Mouse (Mus musculus) layer of hippocampus, adult 8-10 months (tissue): Measurements from ENCODE around the gene Hist2h4. TPM values are rescaled to one million over a fixed set of nuclear protein-coding genes. Genes with fewer than 3 reads are reported as not detected.

Experiments used
- DNase-seq, 2 experiments: peaks; one replicate each; pipeline ENCODE4 v3.0.0; 2022; ENCODE audit warnings: low spot score in 2 of 2
- total RNA-seq, 4 experiments: library from RNA; stranded (reverse); gene quantifications; 2 replicates each; pipeline ENCODE4 v1.2.4; 2022

Hist2h4 gene
- total RNA-seq, 4 experiments from 2014 or later = 25.1 to 32.1 (median 27.3) TPM

DNA sequence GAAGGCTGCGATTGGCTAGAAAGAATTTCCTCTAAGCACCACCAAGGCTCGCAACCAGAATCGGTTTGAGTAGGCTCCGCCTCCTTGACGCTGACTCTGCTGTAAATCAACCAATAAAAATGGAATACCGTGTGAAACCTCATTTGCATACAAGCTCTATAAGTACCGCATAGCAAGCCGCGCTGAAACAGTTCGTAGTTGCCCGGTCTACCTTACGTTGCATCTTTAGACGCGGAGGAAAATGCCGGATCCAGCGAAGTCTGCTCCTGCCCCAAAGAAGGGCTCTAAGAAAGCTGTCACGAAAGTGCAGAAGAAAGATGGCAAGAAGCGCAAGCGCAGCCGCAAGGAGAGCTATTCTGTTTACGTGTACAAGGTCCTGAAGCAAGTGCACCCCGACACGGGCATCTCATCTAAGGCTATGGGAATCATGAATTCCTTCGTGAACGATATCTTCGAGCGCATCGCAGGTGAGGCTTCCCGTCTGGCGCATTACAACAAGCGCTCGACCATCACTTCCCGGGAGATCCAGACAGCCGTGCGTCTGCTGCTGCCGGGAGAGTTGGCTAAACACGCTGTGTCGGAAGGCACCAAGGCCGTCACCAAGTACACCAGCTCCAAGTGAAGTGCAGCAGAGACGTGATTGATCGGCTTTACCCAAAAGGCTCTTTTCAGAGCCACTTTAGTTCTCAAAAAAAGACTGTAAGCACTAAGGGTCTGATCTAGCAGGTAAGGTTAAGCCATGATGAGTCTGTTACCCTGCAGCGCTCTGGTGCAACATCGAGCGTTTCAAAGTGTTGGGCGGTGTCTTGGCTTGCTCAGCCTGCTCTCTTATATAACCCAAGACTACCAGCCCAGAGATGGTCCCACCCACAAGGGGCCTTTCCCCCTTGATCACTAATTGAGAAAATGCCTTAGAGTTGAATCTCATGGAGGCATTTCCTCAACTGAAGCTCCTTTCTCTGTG is 6.7 kb upstream of the Hist2h4 start, which contains the start of gene Hist2h2bb:
Hist2h2bb (plus strand) TSS at position 242 of the 964 bp plus-strand sequence.
- peak; percentile 96 to 97 for DNase-seq

GRCm38 (mm10) chr3:96268776-96269378 is 5.8 kb upstream of the Hist2h4 start:
- peak in 1 of 2 experiments; percentile 42 for DNase-seq

- peak; percentile 79 to 86 for DNase-seq
Measured at GRCm38 (mm10) chr3:96268051-96268775, 5.1 kb upstream of the Hist2h4 start, which contains the start of gene Hist2h3b. Gene Hist2h3b, plus strand, starts transcription at chr3:96268654.

- no peak for DNase-seq
Measured at GRCm38 (mm10) chr3:96267541-96267940, 4.4 kb upstream of the Hist2h4 start.

DNA sequence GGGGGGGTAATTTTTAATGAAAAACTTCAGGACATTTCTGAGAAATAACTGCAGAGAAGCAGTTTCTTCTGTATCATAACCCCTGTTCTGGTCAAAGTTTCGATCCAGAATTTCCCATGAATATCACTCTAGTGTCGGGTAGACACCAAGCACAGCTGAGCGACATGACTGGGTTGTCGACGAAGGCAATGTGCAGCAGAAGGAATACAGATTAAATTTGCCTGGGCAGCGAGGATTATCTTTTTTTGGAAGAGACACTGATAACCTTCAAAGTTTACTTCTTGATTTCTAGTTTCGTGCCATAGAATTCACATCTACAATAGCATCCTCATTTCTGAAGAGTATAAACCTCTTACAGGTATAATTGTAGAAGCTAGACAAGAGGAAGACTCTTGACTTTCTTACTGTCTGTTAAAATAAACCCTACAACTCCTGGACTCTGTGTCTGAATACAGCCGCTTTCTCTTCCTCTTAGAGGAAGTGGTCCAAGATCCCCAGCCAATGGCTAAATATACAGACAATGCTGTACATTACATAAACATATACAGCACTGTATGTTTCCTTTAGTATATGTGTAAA is 3.1 kb upstream of the Hist2h4 start:
- DNase-seq = no peak

DNA sequence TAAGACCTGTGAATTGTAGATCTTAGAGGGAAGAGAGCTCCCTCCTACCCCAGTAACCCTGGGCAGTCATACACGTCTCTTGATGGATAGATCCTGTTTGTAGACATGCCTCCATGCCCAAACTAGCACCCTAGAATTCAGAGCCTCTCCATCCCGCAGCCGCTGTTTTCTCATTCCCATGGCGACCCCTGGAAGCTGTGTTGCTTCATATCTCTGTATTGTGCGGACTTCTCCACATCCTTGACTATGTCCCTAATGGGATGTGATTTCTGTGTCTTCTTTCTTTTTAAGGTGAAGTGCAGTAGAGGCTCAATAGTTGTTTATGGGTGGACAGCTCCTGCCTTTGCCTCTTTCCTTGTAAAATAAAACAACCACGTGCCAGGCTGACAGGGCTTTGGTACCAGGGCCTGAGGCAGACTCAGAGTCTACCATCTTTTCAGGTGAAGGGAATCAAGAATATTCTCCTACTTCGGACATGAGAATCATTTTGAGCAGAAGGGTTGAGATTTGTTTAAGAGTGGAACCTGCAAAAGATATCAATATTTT is 1.4 kb upstream of the Hist2h4 start:
- no peak for DNase-seq

DNA sequence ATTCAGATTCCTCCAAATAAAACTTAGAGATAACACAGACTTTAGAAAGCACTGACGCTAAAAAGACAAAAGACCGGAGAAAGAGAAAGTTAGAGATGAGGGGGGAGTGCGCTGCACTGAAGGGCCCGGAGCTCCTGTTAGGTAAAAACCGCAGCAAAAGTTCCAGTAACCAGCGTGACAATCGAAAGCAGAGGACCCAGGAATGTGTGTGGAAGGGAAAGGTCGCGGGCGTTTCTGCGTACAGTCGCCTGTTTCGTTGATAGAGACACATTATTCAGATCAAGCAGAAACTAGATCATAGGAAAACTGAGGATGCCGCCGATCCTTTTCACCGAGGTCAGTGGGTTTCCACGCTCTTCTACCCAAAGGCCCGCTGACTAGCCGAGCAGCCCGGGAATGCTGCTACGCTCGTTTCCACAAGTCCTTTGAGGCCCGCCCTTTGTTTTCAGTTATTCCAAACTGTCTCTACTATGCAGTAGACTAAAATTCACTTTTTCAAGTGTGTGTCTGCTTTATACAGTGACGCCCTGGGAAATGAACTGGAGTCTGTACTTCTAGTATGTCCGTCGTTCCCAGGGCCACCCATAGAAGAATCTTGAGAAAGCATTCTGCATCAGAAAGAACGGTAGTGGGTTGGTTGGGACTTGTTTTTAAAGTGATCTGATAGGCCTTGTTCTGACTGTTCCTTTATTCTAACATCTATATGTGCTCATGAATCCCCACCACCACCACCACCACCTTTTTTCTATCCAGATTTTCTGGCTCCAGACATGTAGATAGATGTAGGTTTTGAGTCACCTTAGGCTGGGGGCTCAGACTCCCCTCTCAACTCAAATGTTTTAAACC is 670 bp upstream of the Hist2h4 start:
- peak in 1 of 2 experiments; percentile 44 for DNase-seq

DNA sequence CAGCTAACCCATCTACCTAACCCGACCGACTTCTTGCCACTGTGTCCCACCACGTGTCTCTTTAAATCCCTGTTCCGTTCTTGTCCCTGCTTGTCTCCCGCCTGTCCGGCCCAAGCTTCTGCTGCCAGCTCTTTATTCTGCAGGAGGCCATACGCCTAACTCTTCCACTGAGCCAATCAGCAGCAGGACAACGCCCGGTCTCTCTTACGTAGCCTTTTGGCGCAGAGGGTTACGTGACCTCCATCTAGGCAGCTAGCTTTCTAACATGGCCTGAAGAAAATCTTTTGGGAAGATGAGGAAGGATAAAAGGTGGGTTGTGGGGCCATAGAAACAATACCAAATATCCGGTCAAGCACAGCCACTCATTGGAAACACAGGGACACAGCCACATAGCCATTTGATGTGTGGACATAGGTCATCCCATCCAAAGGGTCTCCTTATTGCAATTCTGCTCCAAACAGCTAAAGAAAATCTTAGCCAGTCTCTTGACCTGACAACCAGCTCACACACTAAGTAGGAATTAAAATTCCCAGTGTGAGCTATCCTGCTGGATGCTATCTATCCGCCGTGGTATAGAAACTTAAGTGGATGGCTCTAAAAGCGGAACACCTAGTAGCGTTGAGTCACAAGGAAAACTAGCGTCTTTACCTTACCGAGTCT is 765 bp downstream of the Hist2h4 start:
- peak; percentile 81 to 86 for DNase-seq

GRCm38 (mm10) chr3:96261623-96262022 is 1.5 kb downstream of the Hist2h4 start:
- no peak for DNase-seq

GRCm38 (mm10) chr3:96260220-96260619 is 2.9 kb downstream of the Hist2h4 start:
- no peak for DNase-seq

DNA sequence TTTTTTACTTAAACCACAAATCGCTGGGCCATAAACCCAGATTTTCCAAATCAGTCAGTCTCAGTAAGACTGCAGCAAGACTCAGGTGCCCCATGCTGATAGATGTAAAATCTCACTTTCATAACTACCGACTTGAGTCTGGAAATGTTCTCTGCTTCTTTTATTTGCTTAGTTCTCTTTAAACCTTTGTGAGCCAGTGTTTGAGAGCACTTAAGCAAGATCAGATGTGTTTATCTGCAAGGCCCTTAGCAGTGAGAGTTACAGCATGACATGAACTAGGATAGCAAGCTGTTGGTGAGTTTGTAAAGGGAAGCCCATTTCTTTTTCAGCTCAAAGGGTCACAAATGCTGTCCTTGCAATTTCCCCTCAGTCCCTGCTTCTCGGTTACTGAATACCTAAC is 5.9 kb downstream of the Hist2h4 start:
- no peak for DNase-seq

GRCm38 (mm10) chr3:96255926-96256593 is 7.1 kb downstream of the Hist2h4 start:
- no peak for DNase-seq

GRCm38 (mm10) chr3:96254683-96255355 is 8.3 kb downstream of the Hist2h4 start:
- DNase-seq = no peak

- DNase-seq = no peak
Measured at GRCm38 (mm10) chr3:96251787-96252186, 11.3 kb downstream of the Hist2h4 start.

- no peak for DNase-seq
Measured at GRCm38 (mm10) chr3:96250890-96251289, 12.2 kb downstream of the Hist2h4 start.

- no peak for DNase-seq
Measured at GRCm38 (mm10) chr3:96249034-96249345, 14.1 kb downstream of the Hist2h4 start.

DNA sequence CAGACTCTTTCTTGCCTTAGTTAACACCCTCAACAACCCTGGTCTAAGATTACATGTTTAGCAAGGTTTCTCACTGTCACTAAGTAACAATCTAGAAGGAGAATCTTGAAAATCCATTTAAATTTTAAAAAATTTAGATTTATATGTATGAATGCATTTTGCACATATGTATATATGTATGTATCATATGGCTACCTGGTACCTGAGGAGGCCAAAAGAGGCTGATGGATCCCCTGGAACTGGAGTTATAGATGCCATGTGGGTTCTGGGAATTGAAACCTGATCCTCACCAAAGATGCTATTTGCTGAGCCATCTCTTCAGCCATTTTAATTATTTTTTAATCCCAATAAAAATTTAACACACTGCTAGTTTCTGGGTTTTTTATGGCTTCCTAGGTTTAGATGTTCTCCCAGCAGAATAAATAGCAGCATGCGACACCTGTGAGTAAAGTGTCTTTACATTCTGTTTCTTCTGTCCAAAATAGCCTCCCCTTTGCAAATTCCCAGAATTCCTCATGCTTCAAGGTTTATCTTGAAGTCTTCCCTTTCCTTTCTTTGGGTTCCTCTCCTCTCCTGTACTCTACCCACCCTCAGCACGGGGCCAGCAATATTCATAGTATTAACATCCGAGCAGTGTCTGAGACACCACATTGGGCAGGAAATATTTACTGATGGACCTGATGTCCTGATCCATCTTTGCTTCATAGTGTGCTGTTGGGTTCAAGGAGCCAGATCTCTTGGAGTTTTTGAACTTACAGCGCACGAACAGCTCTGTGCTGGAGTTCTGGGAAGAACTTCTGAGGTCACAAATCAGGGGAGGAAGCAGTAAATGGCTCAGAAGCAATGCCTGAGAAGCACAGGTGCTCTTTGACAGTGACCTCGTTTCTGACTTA is 14.7 kb downstream of the Hist2h4 start:
- DNase-seq = no peak
